Mouse (Mus musculus): ENCODE results near the gene Cldn22. TPM values are rescaled to one million over a fixed set of nuclear protein-coding genes. Genes with fewer than 3 reads are reported as not detected.

Gene Cldn22
- total RNA-seq, 1 experiment: 0.22 TPM

GRCm38 (mm10) chr8:47799438-47799837 is 24.8 kb upstream of the Cldn22 start:
- no peaks in the 10 kb centered on the region for H3K4me1 ChIP-seq (ENCODE audit: control insufficient read depth in 2 of 2, insufficient read depth in 2 of 2, low read length in 2 of 2, poor library complexity in 1 of 2)
- no peaks in the 10 kb centered on the region for H3K36me3 ChIP-seq (ENCODE audit: control insufficient read depth, insufficient read depth, low read length, poor library complexity, severe bottlenecking)
- H3K27ac ChIP-seq (ENCODE audit: insufficient read depth, low read depth, low read length, poor library complexity, severe bottlenecking): no peak overlapping the region
- H3K9me3 ChIP-seq (ENCODE audit: control insufficient read depth, insufficient read depth, low read depth, low read length): no peaks in the 10 kb centered on the region
- DNase-seq (ENCODE audit: low read depth, low spot score): no peak
- no peak overlapping the region for H3K4me3 ChIP-seq (ENCODE audit: insufficient read depth in 1 of 2, low read depth in 1 of 2, low read length in 2 of 2, poor library complexity in 1 of 2, severe bottlenecking in 1 of 2)
- in situ Hi-C loops (cut with MboI; ENCODE audit: low sequenced_read_pairs in 2 of 2, unreplicated experiment in 2 of 2): no loop called here
- H3K9ac ChIP-seq (ENCODE audit: insufficient read depth, low read depth, low read length, poor library complexity, severe bottlenecking): no peak overlapping the region
- TF ChIP-seq CHD2 (IDR thresholded peaks at IDR 0.05; ENCODE audit: low read depth, low read length) (no peak), MAFK (IDR thresholded peaks at IDR 0.05; ENCODE audit: insufficient read depth, low read depth, low read length) (no peak), HCFC1 (IDR thresholded peaks at IDR 0.05; ENCODE audit: borderline replicate concordance, insufficient read depth, low read length) (no peak), ZC3H11A (IDR thresholded peaks at IDR 0.05; ENCODE audit: borderline replicate concordance, low read depth, low read length) (no peak), ZNF384 (IDR thresholded peaks at IDR 0.05; ENCODE audit: low read depth, low read length) (no peak)

GRCm38 (mm10) chr8:47802349-47802748 is 21.9 kb upstream of the Cldn22 start:
- in situ Hi-C loops (cut with MboI; ENCODE audit: low sequenced_read_pairs in 2 of 2, unreplicated experiment in 2 of 2): no loop called here
- Histone ChIP-seq H3K27ac (ENCODE audit: insufficient read depth, low read depth, low read length, poor library complexity, severe bottlenecking) (no peak overlapping the region), H3K4me1 (ENCODE audit: control insufficient read depth in 2 of 2, insufficient read depth in 2 of 2, low read length in 2 of 2, poor library complexity in 1 of 2) (no peaks in the 10 kb centered on the region), H3K9ac (ENCODE audit: insufficient read depth, low read depth, low read length, poor library complexity, severe bottlenecking) (no peak overlapping the region), H3K9me3 (ENCODE audit: control insufficient read depth, insufficient read depth, low read depth, low read length) (no peaks in the 10 kb centered on the region), H3K36me3 (ENCODE audit: control insufficient read depth, insufficient read depth, low read length, poor library complexity, severe bottlenecking) (no peaks in the 10 kb centered on the region), H3K4me3 (ENCODE audit: insufficient read depth in 1 of 2, low read depth in 1 of 2, low read length in 2 of 2, poor library complexity in 1 of 2, severe bottlenecking in 1 of 2) (no peak overlapping the region)
- DNase-seq (ENCODE audit: low read depth, low spot score): no peak
- no peak for TF ChIP-seq ZNF384 (IDR thresholded peaks at IDR 0.05; ENCODE audit: low read depth, low read length)
- TF ChIP-seq HCFC1 (IDR thresholded peaks at IDR 0.05; ENCODE audit: borderline replicate concordance, insufficient read depth, low read length): no peak
- TF ChIP-seq CHD2 (IDR thresholded peaks at IDR 0.05; ENCODE audit: low read depth, low read length): no peak
- no peak for TF ChIP-seq ZC3H11A (IDR thresholded peaks at IDR 0.05; ENCODE audit: borderline replicate concordance, low read depth, low read length)
- no peak for TF ChIP-seq MAFK (IDR thresholded peaks at IDR 0.05; ENCODE audit: insufficient read depth, low read depth, low read length)

- DNase-seq (ENCODE audit: low read depth, low spot score): no peak
- Histone ChIP-seq H3K36me3 (ENCODE audit: control insufficient read depth, insufficient read depth, low read length, poor library complexity, severe bottlenecking) (no peaks in the 10 kb centered on the region), H3K9ac (ENCODE audit: insufficient read depth, low read depth, low read length, poor library complexity, severe bottlenecking) (no peak overlapping the region), H3K4me3 (ENCODE audit: insufficient read depth in 1 of 2, low read depth in 1 of 2, low read length in 2 of 2, poor library complexity in 1 of 2, severe bottlenecking in 1 of 2) (no peak overlapping the region), H3K9me3 (ENCODE audit: control insufficient read depth, insufficient read depth, low read depth, low read length) (no peaks in the 10 kb centered on the region), H3K27ac (ENCODE audit: insufficient read depth, low read depth, low read length, poor library complexity, severe bottlenecking) (no peak overlapping the region), H3K4me1 (ENCODE audit: control insufficient read depth in 2 of 2, insufficient read depth in 2 of 2, low read length in 2 of 2, poor library complexity in 1 of 2) (no peaks in the 10 kb centered on the region)
- in situ Hi-C loops (cut with MboI; ENCODE audit: low sequenced_read_pairs in 2 of 2, unreplicated experiment in 2 of 2): no loop called here
- TF ChIP-seq CHD2 (IDR thresholded peaks at IDR 0.05; ENCODE audit: low read depth, low read length) (no peak), HCFC1 (IDR thresholded peaks at IDR 0.05; ENCODE audit: borderline replicate concordance, insufficient read depth, low read length) (no peak), ZC3H11A (IDR thresholded peaks at IDR 0.05; ENCODE audit: borderline replicate concordance, low read depth, low read length) (no peak), ZNF384 (IDR thresholded peaks at IDR 0.05; ENCODE audit: low read depth, low read length) (no peak), MAFK (IDR thresholded peaks at IDR 0.05; ENCODE audit: insufficient read depth, low read depth, low read length) (no peak)
Measured at GRCm38 (mm10) chr8:47804262-47804661, 20.0 kb upstream of the Cldn22 start.

- Histone ChIP-seq H3K9ac (ENCODE audit: insufficient read depth, low read depth, low read length, poor library complexity, severe bottlenecking) (no peak overlapping the region), H3K9me3 (ENCODE audit: control insufficient read depth, insufficient read depth, low read depth, low read length) (no peaks in the 10 kb centered on the region), H3K36me3 (ENCODE audit: control insufficient read depth, insufficient read depth, low read length, poor library complexity, severe bottlenecking) (no peaks in the 10 kb centered on the region), H3K4me3 (ENCODE audit: insufficient read depth in 1 of 2, low read depth in 1 of 2, low read length in 2 of 2, poor library complexity in 1 of 2, severe bottlenecking in 1 of 2) (no peak overlapping the region), H3K27ac (ENCODE audit: insufficient read depth, low read depth, low read length, poor library complexity, severe bottlenecking) (no peak overlapping the region), H3K4me1 (ENCODE audit: control insufficient read depth in 2 of 2, insufficient read depth in 2 of 2, low read length in 2 of 2, poor library complexity in 1 of 2) (no peaks in the 10 kb centered on the region)
- DNase-seq (ENCODE audit: low read depth, low spot score): no peak
- TF ChIP-seq ZC3H11A (IDR thresholded peaks at IDR 0.05; ENCODE audit: borderline replicate concordance, low read depth, low read length) (no peak), ZNF384 (IDR thresholded peaks at IDR 0.05; ENCODE audit: low read depth, low read length) (no peak), MAFK (IDR thresholded peaks at IDR 0.05; ENCODE audit: insufficient read depth, low read depth, low read length) (no peak), HCFC1 (IDR thresholded peaks at IDR 0.05; ENCODE audit: borderline replicate concordance, insufficient read depth, low read length) (no peak), CHD2 (IDR thresholded peaks at IDR 0.05; ENCODE audit: low read depth, low read length) (no peak)
- in situ Hi-C loops (cut with MboI; ENCODE audit: low sequenced_read_pairs in 2 of 2, unreplicated experiment in 2 of 2): no loop called here
Measured at GRCm38 (mm10) chr8:47809970-47810665, 14.2 kb upstream of the Cldn22 start.

All from ES-E14 (cell line).